Mouse (Mus musculus): Measurements from ENCODE around the gene Hps3.
"Not testable (repeated sequence)": the region's sequence is repeated elsewhere in the genome, so short reads cannot be mapped to it uniquely, and the experiment has no call there.

Gene Hps3

GRCm38 (mm10) chr3:20005611-20006010 is 29.5 kb downstream of the Hps3 start:
- DNase-seq: no peak

- no peak for DNase-seq
Measured at GRCm38 (mm10) chr3:20004422-20004821, 30.7 kb downstream of the Hps3 start.

GRCm38 (mm10) chr3:20002786-20003185 is 32.3 kb downstream of the Hps3 start:
- DNase-seq: peak; percentile 4

- no peak for DNase-seq
Measured at GRCm38 (mm10) chr3:20000806-20001205, 34.3 kb downstream of the Hps3 start.

GRCm38 (mm10) chr3:19999551-19999950 is 35.6 kb downstream of the Hps3 start:
- DNase-seq: peak; percentile 43

- no peak for DNase-seq
Measured at GRCm38 (mm10) chr3:19992388-19992787, 42.7 kb downstream of the Hps3 start.

- no peak for DNase-seq
Measured at GRCm38 (mm10) chr3:19990031-19990430, 45.1 kb downstream of the Hps3 start.

GRCm38 (mm10) chr3:19986123-19986522 is 49.0 kb downstream of the Hps3 start:
- no peak for DNase-seq

- DNase-seq: no peak
Measured at GRCm38 (mm10) chr3:19982846-19983245, 52.3 kb downstream of the Hps3 start.

- no peak for DNase-seq
Measured at GRCm38 (mm10) chr3:19981156-19981555, 54.0 kb downstream of the Hps3 start.

GRCm38 (mm10) chr3:19978474-19978873 is 56.6 kb downstream of the Hps3 start:
- DNase-seq: no peak

- DNase-seq: no peak
Measured at GRCm38 (mm10) chr3:19966072-19966471, 69.0 kb downstream of the Hps3 start.

GRCm38 (mm10) chr3:19965239-19965638 is 69.9 kb downstream of the Hps3 start:
- no peak for DNase-seq

- no peak for DNase-seq
Measured at GRCm38 (mm10) chr3:19964625-19965188, 70.4 kb downstream of the Hps3 start.

GRCm38 (mm10) chr3:19962769-19963513 is 72.2 kb downstream of the Hps3 start:
- no peak for DNase-seq

GRCm38 (mm10) chr3:19961341-19961740 is 73.8 kb downstream of the Hps3 start:
- no peak for DNase-seq

GRCm38 (mm10) chr3:19960570-19961114 is 74.5 kb downstream of the Hps3 start:
- no peak for DNase-seq

- no peak for DNase-seq
Measured at GRCm38 (mm10) chr3:19958983-19959382, 76.1 kb downstream of the Hps3 start.

GRCm38 (mm10) chr3:19958031-19958430 is 77.1 kb downstream of the Hps3 start:
- no peak for DNase-seq

- peak; percentile 1 for DNase-seq
Measured at GRCm38 (mm10) chr3:19956885-19957284, 78.2 kb downstream of the Hps3 start, which contains the start of gene Cp. Cp (plus strand) TSS chr3:19957054.

GRCm38 (mm10) chr3:19953865-19954264 is 81.2 kb downstream of the Hps3 start:
- peak; percentile 19 for DNase-seq

GRCm38 (mm10) chr3:19953425-19953824 is 81.7 kb downstream of the Hps3 start:
- DNase-seq: no peak

GRCm38 (mm10) chr3:19949401-19949800 is 85.7 kb downstream of the Hps3 start:
- DNase-seq: not testable (repeated sequence)

GRCm38 (mm10) chr3:19948552-19948951 is 86.6 kb downstream of the Hps3 start:
- no peak for DNase-seq

All from right cerebral cortex, adult 18-20 months (tissue).